Mouse (Mus musculus) ES-Bruce4 (cell line): ENCODE measurements at regions not wholly inside any gene's neighbourhood (a gene's known extent, or its start where the extent isn't known, plus 50 kb on each side); places are given as distances from the start of the nearest gene placed in this dataset.

Source experiments
- CTCF ChIP-seq: IDR thresholded peaks from one replicate; pipeline ENCODE4 v1.8.1; 2011; ENCODE audit warnings: low read depth, low read length
- POLR2A ChIP-seq: IDR thresholded peaks from one replicate; pipeline ENCODE4 v1.8.1; 2011; ENCODE audit warnings: low read length; ENCODE audit not compliant: insufficient read depth

GRCm38 (mm10) chr12:110165462-110165861 is 113.4 kb upstream of the Dio3 start:
- no peak for TF ChIP-seq POLR2A
- no peak for TF ChIP-seq CTCF
